Mouse (Mus musculus) forebrain, embryonic 11.5 days (tissue): ENCODE measurements around the gene Mast4. TPM values are rescaled to one million over a fixed set of nuclear protein-coding genes. Genes with fewer than 3 reads are reported as not detected.

Experiments used
- ATAC-seq: fragments of 200-750 bp; cut with Nextera tagmentation; replicated peaks from 2 replicates; pipeline ENCODE4 v1.8.0; 2017; ENCODE audit warnings: moderate TSS enrichment; ENCODE audit not compliant: low FRiP score
- DNase-seq: peaks from one replicate; pipeline ENCODE4 v3.0.0-alpha.2; 2017; ENCODE audit warnings: low spot score
- H3K27ac ChIP-seq: fragments of 300-500 bp; sonication (generic); 2 replicates; pipeline ENCODE4 v1.5.1; 2014; ENCODE audit warnings: low read depth, low read length
- H3K27me3 ChIP-seq: fragments of 300-500 bp; sonication (generic); 2 replicates; pipeline ENCODE4 v1.6.1; 2014; ENCODE audit warnings: mild to moderate bottlenecking, low read length, mixed read lengths; ENCODE audit not compliant: control insufficient read depth, insufficient read depth
- H3K36me3 ChIP-seq: fragments of 300-500 bp; sonication (generic); 2 replicates; pipeline ENCODE4 v1.6.1; 2014; ENCODE audit warnings: mild to moderate bottlenecking, low read length, moderate library complexity, mixed read lengths; ENCODE audit not compliant: control insufficient read depth, insufficient read depth
- H3K4me1 ChIP-seq: fragments of 300-500 bp; sonication (generic); replicated peaks from 2 replicates; pipeline ENCODE4 v1.6.1; 2014; ENCODE audit warnings: low read length, mixed read lengths; ENCODE audit not compliant: control insufficient read depth, insufficient read depth
- H3K4me2 ChIP-seq: fragments of 300-500 bp; sonication (generic); 2 replicates; pipeline ENCODE4 v1.6.1; 2014; ENCODE audit warnings: low read depth, mild to moderate bottlenecking, low read length, moderate library complexity, mixed read lengths; ENCODE audit not compliant: severe bottlenecking
- H3K4me3 ChIP-seq: fragments of 300-500 bp; sonication (generic); 2 replicates; pipeline ENCODE4 v1.5.1; 2014; ENCODE audit warnings: low read depth, low read length
- H3K9ac ChIP-seq: fragments of 300-500 bp; sonication (generic); 2 replicates; pipeline ENCODE4 v1.6.1; 2014; ENCODE audit warnings: low read length
- H3K9me3 ChIP-seq: fragments of 300-500 bp; sonication (generic); 2 replicates; pipeline ENCODE4 v1.6.1; 2016; ENCODE audit warnings: low read length, mixed read lengths; ENCODE audit not compliant: control insufficient read depth
- whole genome bisulfite sequencing: fragments of 180-500 bp; shearing (Covaris S2); extraction: QIAGEN DNeasy Blood & Tissue Kit; methylation state at CpG from one replicate; pipeline ENCODE4 v1.1.7; 2014; 5-methylcytosine and 5-hydroxymethylcytosine counted together
- polyA plus RNA-seq: library from polyadenylated mRNA; unstranded; fragments of >200 nt; fragmentation: Nextera tagmentation; extraction: Ambion mirVana; gene quantifications from 2 replicates; pipeline ENCODE4 v1.2.1, GENCODE M21; 2014

The Mast4 gene
- polyA plus RNA-seq, 1 experiment from 2014 or later: 23.5 TPM

DNA sequence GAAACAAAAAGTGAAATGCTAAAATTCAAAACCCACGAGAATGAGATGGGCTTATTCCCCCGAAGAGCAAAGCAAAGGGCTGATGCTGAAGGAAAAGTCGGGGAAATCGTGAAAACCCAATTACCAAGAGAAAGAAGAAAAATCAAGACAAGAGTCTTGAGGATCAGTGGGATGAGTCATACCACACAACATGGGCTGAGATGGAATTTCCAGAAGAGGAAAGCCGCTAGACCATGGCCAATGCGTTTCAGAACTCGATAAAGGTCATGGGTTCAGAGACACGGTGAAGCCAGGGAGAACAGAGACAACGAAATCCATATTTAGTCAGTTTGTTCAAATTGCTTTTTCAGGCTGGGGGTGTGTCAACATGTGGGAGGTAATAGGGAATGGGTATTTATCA is 290.6 kb downstream of the Mast4 start:
- H3K27me3 ChIP-seq: no peaks in the 10 kb centered on the region
- ATAC-seq (no peak), DNase-seq (no peak)
- no peak overlapping the region for H3K4me2 ChIP-seq
- WGBS: 94% methylated on average over 9 of the region's 9 CpGs
- H3K4me3 ChIP-seq: no peak overlapping the region
- H3K36me3 ChIP-seq: no peaks in the 10 kb centered on the region
- no peak overlapping the region for H3K27ac ChIP-seq
- H3K9me3 ChIP-seq: no peaks in the 10 kb centered on the region
- no peak overlapping the region for H3K9ac ChIP-seq
- no peaks in the 10 kb centered on the region for H3K4me1 ChIP-seq

- ATAC-seq (no peak), DNase-seq (no peak)
- H3K9me3 ChIP-seq: no peaks in the 10 kb centered on the region
- H3K27me3 ChIP-seq: no peaks in the 10 kb centered on the region
- 85% methylated on average over 4 of the region's 4 CpGs for WGBS
- H3K9ac ChIP-seq: no peak overlapping the region
- no peak overlapping the region for H3K4me3 ChIP-seq
- H3K4me1 ChIP-seq: no peaks in the 10 kb centered on the region
- H3K4me2 ChIP-seq: no peak overlapping the region
- no peak overlapping the region for H3K27ac ChIP-seq
- no peaks in the 10 kb centered on the region for H3K36me3 ChIP-seq
Measured at GRCm38 (mm10) chr13:103043011-103043410, 291.3 kb downstream of the Mast4 start.

- H3K9me3 ChIP-seq: no peaks in the 10 kb centered on the region
- no peaks in the 10 kb centered on the region for H3K36me3 ChIP-seq
- no peak overlapping the region for H3K9ac ChIP-seq
- no peaks in the 10 kb centered on the region for H3K27me3 ChIP-seq
- no peak overlapping the region for H3K27ac ChIP-seq
- no peak overlapping the region for H3K4me2 ChIP-seq
- DNase-seq: no peak
- no peak overlapping the region for H3K4me3 ChIP-seq
- ATAC-seq: no peak
- WGBS: 45% methylated on average over 5 of the region's 5 CpGs
- no peaks in the 10 kb centered on the region for H3K4me1 ChIP-seq
Measured at GRCm38 (mm10) chr13:103037466-103037865, 296.8 kb downstream of the Mast4 start.

DNA sequence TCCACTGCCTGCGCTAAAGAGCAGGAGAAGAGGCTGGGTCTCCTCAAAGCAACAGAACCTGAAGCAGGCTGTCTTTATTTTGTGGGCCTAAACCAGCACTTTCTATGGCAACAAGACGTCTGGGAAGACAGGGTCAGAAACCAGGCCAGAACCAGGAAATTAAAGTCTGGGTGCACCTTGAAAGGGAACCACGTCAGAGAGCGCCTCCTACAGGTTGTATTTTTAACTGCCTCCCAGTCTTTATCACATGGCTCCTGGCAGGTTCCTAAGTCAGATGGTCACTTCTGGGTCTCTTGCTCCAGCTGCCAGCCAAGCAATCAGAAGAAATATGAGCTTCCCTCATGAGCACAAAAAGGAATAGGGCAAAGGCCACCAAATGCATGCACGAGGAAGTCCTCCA is 304.9 kb downstream of the Mast4 start:
- no peaks in the 10 kb centered on the region for H3K27me3 ChIP-seq
- no peaks in the 10 kb centered on the region for H3K36me3 ChIP-seq
- no peaks in the 10 kb centered on the region for H3K9me3 ChIP-seq
- no peak overlapping the region for H3K4me2 ChIP-seq
- H3K27ac ChIP-seq: no peak overlapping the region
- WGBS: 85% methylated on average over 5 of the region's 5 CpGs
- no peak overlapping the region for H3K9ac ChIP-seq
- ATAC-seq: no peak
- no peak overlapping the region for H3K4me3 ChIP-seq
- H3K4me1 ChIP-seq: no peaks in the 10 kb centered on the region
- DNase-seq: no peak

DNA sequence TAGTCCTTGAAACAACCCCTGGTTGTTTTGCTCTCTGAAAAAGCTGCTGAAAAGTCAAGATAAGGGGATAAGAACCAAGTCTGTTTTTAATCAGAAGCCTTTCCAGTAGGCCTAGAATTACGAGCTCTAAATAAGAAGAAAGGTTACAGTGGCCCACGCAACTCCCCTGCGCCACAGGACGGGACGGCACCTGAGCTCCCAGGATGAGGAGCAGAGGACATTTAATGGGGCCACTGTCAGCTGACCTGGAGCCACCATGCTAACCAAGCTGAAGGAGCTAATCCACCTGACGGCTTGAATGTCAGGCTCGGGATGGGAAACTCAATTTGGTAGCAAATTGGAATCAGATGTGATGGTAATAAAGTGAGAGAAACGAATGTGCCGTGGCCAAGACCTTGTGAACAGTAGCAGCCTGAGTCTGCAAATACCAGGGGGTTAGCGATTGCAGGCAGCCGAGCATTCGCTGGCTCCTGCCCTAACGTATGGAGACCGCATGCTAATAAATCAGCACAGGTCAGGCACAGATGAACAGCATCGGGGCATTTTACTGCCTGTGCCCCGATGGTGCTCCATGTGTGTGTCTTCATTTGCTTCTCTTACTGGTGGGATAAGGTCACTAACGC is 306.7 kb downstream of the Mast4 start:
- no peak for ATAC-seq
- Histone ChIP-seq H3K27ac (no peak overlapping the region), H3K4me1 (no peaks in the 10 kb centered on the region), H3K36me3 (no peaks in the 10 kb centered on the region), H3K9me3 (no peaks in the 10 kb centered on the region), H3K4me2 (no peak overlapping the region), H3K4me3 (no peak overlapping the region), H3K27me3 (no peaks in the 10 kb centered on the region), H3K9ac (no peak overlapping the region)
- 80% methylated on average over 17 of the region's 17 CpGs for WGBS
- no peak for DNase-seq

- Histone ChIP-seq H3K9ac (no peak overlapping the region), H3K4me2 (no peak overlapping the region), H3K4me1 (no peaks in the 10 kb centered on the region), H3K9me3 (no peaks in the 10 kb centered on the region), H3K36me3 (no peaks in the 10 kb centered on the region), H3K4me3 (no peak overlapping the region), H3K27me3 (no peaks in the 10 kb centered on the region), H3K27ac (no peak overlapping the region)
- ATAC-seq (no peak), DNase-seq (no peak)
- WGBS: 71% methylated on average over 3 of the region's 3 CpGs
Measured at GRCm38 (mm10) chr13:103025461-103025860, 308.8 kb downstream of the Mast4 start.

GRCm38 (mm10) chr13:103018481-103018880 is 315.8 kb downstream of the Mast4 start:
- Histone ChIP-seq H3K27ac (no peak overlapping the region), H3K9me3 (no peaks in the 10 kb centered on the region), H3K27me3 (no peaks in the 10 kb centered on the region), H3K4me2 (no peak overlapping the region), H3K36me3 (no peaks in the 10 kb centered on the region), H3K9ac (no peak overlapping the region), H3K4me1 (no peaks in the 10 kb centered on the region), H3K4me3 (no peak overlapping the region)
- DNase-seq (no peak), ATAC-seq (no peak)
- 77% methylated on average over 6 of the region's 6 CpGs for WGBS

GRCm38 (mm10) chr13:103017661-103018060 is 316.6 kb downstream of the Mast4 start:
- Histone ChIP-seq H3K27ac (no peak overlapping the region), H3K36me3 (no peaks in the 10 kb centered on the region), H3K4me1 (no peaks in the 10 kb centered on the region), H3K4me2 (no peak overlapping the region), H3K9me3 (no peaks in the 10 kb centered on the region), H3K27me3 (no peaks in the 10 kb centered on the region), H3K4me3 (no peak overlapping the region), H3K9ac (no peak overlapping the region)
- DNase-seq: no peak
- WGBS: 90% methylated on average over 3 of the region's 3 CpGs
- ATAC-seq: no peak

DNA sequence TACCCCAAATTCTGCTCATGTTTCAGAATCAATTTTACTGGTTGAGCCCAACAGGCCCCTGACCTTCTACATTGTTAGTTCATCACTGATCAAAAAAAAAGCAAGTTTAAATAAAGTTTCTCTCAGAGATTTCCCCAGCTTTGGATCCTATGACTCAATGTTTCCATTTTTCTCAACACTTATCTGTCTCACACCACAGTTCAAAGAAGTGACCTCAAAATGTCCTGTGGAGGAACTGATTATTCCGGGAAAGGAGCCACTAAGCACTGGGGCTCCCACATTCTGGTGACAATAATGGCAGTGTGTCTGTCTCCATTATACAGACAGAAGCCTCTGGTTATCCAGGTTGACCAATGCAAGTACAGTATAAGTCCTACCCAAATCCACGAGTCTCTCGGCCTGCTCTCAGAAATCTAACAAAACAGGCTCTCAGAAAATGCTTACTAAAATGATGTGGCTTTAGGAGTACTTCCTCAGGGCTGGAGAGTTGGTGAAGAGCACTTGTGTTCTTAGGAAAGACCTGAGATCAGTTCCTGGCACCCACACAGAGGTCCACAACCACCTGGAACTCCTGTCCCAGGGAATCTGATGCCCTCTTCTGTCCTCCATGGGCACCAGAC is 319.1 kb downstream of the Mast4 start:
- Histone ChIP-seq H3K9me3 (no peaks in the 10 kb centered on the region), H3K9ac (no peak overlapping the region), H3K27me3 (no peaks in the 10 kb centered on the region), H3K36me3 (no peaks in the 10 kb centered on the region), H3K27ac (no peak overlapping the region), H3K4me1 (no peaks in the 10 kb centered on the region), H3K4me3 (no peak overlapping the region), H3K4me2 (no peak overlapping the region)
- 90% methylated on average over 3 of the region's 3 CpGs for WGBS
- ATAC-seq (no peak), DNase-seq (no peak)
